Mouse (Mus musculus): ENCODE measurements around the gene Gm42906.

DNA sequence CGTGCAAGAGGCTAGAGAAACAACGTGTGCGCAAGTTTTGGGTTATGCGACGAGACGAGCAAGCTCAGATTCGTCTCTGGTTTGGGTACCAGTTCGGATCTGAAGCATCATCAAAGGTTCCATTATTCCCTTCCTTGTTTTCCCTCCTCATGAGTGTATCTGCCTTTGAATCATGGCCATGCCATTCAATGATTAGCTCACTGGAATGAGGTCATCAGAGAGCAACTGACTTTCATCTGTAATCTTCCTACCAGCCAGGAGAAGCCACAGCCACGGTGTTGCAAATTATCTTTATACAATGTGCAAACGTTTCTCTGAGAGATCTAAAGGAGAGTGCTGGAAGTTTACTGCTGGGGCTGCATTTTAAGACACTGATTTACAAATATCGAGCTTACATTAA lies 240.6 kb downstream of the Gm42906 start:
- TF ChIP-seq CTCF (IDR thresholded peaks at IDR 0.05) (no peak), EP300 (IDR thresholded peaks at IDR 0.05) (no peak)

Measured in lung, postnatal 0 days (tissue).